Mouse (Mus musculus): ENCODE results near the gene Nr3c2.

Nr3c2 gene

GRCm38 (mm10) chr8:76899411-76900154 lies at the start of gene Nr3c2:
Nr3c2 (plus strand) TSS chr8:76899442.
- DNase-seq = peak; percentile 41 to 46

- no peak for DNase-seq
Observed at GRCm38 (mm10) chr8:76858534-76858933, 40.7 kb upstream of the Nr3c2 start.

GRCm38 (mm10) chr8:76859709-76860108 lies 39.5 kb upstream of the Nr3c2 start:
- peak in 1 of 2 experiments; percentile 3 for DNase-seq

GRCm38 (mm10) chr8:76863066-76863465 lies 36.2 kb upstream of the Nr3c2 start:
- DNase-seq = no peak

GRCm38 (mm10) chr8:76876809-76877208 lies 22.4 kb upstream of the Nr3c2 start:
- DNase-seq = no peak

GRCm38 (mm10) chr8:76897050-76897449 lies 2.2 kb upstream of the Nr3c2 start:
- no peak for DNase-seq

- peak; percentile 66 to 71 for DNase-seq
Observed at GRCm38 (mm10) chr8:76898721-76899410, 376 bp upstream of the Nr3c2 start.

GRCm38 (mm10) chr8:76900155-76901141 lies 1.2 kb downstream of the Nr3c2 start:
- peak; percentile 49 for DNase-seq

- peak; percentile 96 to 97 for DNase-seq
Observed at GRCm38 (mm10) chr8:76901430-76902204, 2.4 kb downstream of the Nr3c2 start.

GRCm38 (mm10) chr8:76902205-76903078 lies 3.2 kb downstream of the Nr3c2 start:
- peak in 1 of 2 experiments; percentile 10 for DNase-seq

- DNase-seq = no peak
Observed at GRCm38 (mm10) chr8:76911206-76911605, 12.0 kb downstream of the Nr3c2 start.

GRCm38 (mm10) chr8:76912678-76913077 lies 13.4 kb downstream of the Nr3c2 start:
- no peak for DNase-seq

- no peak for DNase-seq
Observed at GRCm38 (mm10) chr8:76913207-76913606, 14.0 kb downstream of the Nr3c2 start.

- DNase-seq = no peak
Observed at GRCm38 (mm10) chr8:76915260-76915659, 16.0 kb downstream of the Nr3c2 start.

GRCm38 (mm10) chr8:76919546-76919945 lies 20.3 kb downstream of the Nr3c2 start:
- DNase-seq = no peak

- no peak for DNase-seq
Observed at GRCm38 (mm10) chr8:76924150-76924549, 24.9 kb downstream of the Nr3c2 start.

- no peak for DNase-seq
Observed at GRCm38 (mm10) chr8:76928326-76928725, 29.1 kb downstream of the Nr3c2 start.

- DNase-seq = no peak
Observed at GRCm38 (mm10) chr8:76928808-76929207, 29.6 kb downstream of the Nr3c2 start.

- no peak for DNase-seq
Observed at GRCm38 (mm10) chr8:76965046-76965445, 65.8 kb downstream of the Nr3c2 start.

- no peak for DNase-seq
Observed at GRCm38 (mm10) chr8:76971187-76971586, 71.9 kb downstream of the Nr3c2 start.

- no peak for DNase-seq
Observed at GRCm38 (mm10) chr8:76971761-76972404, 72.6 kb downstream of the Nr3c2 start.

Measured in cerebellum, postnatal 36 days (tissue).